Mouse (Mus musculus) forebrain, embryonic 14.5 days (tissue): ENCODE results near the gene Mrps23. TPM values are rescaled to one million over a fixed set of nuclear protein-coding genes. Genes with fewer than 3 reads are reported as not detected.

Experiments
- ATAC-seq: fragments of 200-750 bp; cut with Nextera tagmentation; 2 replicates; pipeline ENCODE4 v1.8.0; 2017; ENCODE audit warnings: mild to moderate bottlenecking, moderate library complexity
- DNase-seq: peaks from one replicate; pipeline ENCODE4 v3.0.0-alpha.2; 2015; ENCODE audit warnings: low spot score
- H3K27ac ChIP-seq: fragments of 300-500 bp; sonication (generic); 2 replicates; pipeline ENCODE4 v1.5.1; 2014; ENCODE audit warnings: low read depth, mild to moderate bottlenecking, control low read depth, low read length, moderate library complexity
- H3K27me3 ChIP-seq: fragments of 300-500 bp; sonication (generic); replicated peaks from 2 replicates; pipeline ENCODE4 v1.6.1; 2014; ENCODE audit warnings: low read length, control low read depth, mixed read lengths; ENCODE audit not compliant: control insufficient read depth, insufficient read depth
- H3K36me3 ChIP-seq: fragments of 300-500 bp; sonication (generic); 2 replicates; pipeline ENCODE4 v1.6.1; 2014; ENCODE audit warnings: low read length, control low read depth; ENCODE audit not compliant: control insufficient read depth, insufficient read depth
- H3K4me1 ChIP-seq: fragments of 300-500 bp; sonication (generic); 2 replicates; pipeline ENCODE4 v1.6.1; 2014; ENCODE audit warnings: antibody characterized with exemption, low read length, control low read depth; ENCODE audit not compliant: control insufficient read depth, insufficient read depth
- H3K4me2 ChIP-seq: fragments of 300-500 bp; sonication (generic); 2 replicates; pipeline ENCODE4 v1.6.1; 2014; ENCODE audit warnings: mild to moderate bottlenecking, control low read depth, low read length
- H3K4me3 ChIP-seq: fragments of 300-500 bp; sonication (generic); 2 replicates; pipeline ENCODE4 v1.5.1; 2014; ENCODE audit warnings: low read depth, low read length, control low read depth
- H3K9ac ChIP-seq: fragments of 300-500 bp; sonication (generic); 2 replicates; pipeline ENCODE4 v1.6.1; 2014; ENCODE audit warnings: mild to moderate bottlenecking, low read length, control low read depth, moderate library complexity
- H3K9me3 ChIP-seq: fragments of 300-500 bp; sonication (generic); replicated peaks from 2 replicates; pipeline ENCODE4 v1.6.1; 2016; ENCODE audit warnings: low read length, control low read depth, mixed read lengths; ENCODE audit not compliant: control insufficient read depth
- WGBS: fragments of 180-500 bp; shearing (Covaris S2); extraction: QIAGEN DNeasy Blood & Tissue Kit; methylation state at CpG from one replicate; pipeline ENCODE4 v1.1.7; 2014; 5-methylcytosine and 5-hydroxymethylcytosine counted together
- polyA plus RNA-seq: library from polyadenylated mRNA; unstranded; fragments of >200 nt; fragmentation: Nextera tagmentation; extraction: Ambion mirVana; gene quantifications from 2 replicates; pipeline ENCODE4 v1.2.1, GENCODE M21; 2014

The Mrps23 gene
- polyA plus RNA-seq, 1 experiment from 2014 or later = 80.8 TPM

DNA sequence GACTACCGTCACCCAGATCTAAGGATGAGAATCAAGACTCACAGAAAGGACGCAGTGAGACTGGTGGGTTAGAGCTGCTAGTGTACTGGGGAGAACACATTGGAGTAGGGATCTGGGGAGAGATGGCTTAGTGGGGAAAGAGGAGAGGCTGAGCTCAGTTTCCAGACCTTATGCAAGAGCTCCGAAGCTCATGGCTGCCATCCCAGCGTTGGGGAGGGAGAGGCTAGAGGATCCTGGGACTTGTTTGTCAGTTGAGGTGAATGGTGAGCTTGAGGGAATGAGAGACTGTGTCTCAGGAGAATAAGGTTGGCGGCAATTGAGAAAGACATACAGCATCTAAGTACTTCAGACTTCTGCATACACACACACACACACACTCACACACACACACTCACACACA is 44.4 kb downstream of the Mrps23 start:
- Histone ChIP-seq H3K4me3 (no peak overlapping the region), H3K27me3 (no peaks in the 10 kb centered on the region), H3K4me2 (no peak overlapping the region), H3K36me3 (no peaks in the 10 kb centered on the region), H3K27ac (no peak overlapping the region), H3K4me1 (peaks cover 9% of the 10 kb centered on the region), H3K9ac (no peak overlapping the region), H3K9me3 (no peaks in the 10 kb centered on the region)
- no peak for ATAC-seq
- DNase-seq = no peak
- WGBS = 67% methylated on average over 5 of the region's 5 CpGs

DNA sequence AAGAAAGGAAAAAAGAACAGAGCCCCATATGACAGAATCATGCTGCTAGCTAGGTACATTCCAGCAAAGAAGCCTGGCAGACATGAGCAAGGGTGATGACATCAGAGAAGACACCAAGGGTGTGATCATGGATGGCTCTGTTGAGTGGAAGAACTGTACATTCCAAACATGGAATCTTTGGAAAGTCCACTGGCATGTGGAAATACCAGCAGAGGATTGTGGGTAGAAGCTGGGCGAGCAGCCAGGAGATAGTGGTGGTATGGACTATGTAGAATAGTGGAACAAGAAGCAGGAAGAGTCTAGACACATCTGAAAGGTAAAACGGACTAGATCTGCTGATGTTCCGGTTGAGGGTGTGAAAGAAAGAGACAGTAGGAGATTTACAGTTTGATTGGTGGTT is 46.4 kb downstream of the Mrps23 start:
- H3K9me3 ChIP-seq = no peaks in the 10 kb centered on the region
- no peak overlapping the region for H3K9ac ChIP-seq
- 97% methylated on average over 3 of the region's 3 CpGs for WGBS
- peaks cover 12% of the 10 kb centered on the region for H3K4me1 ChIP-seq
- H3K27me3 ChIP-seq = no peaks in the 10 kb centered on the region
- H3K36me3 ChIP-seq = no peaks in the 10 kb centered on the region
- no peak for DNase-seq
- H3K4me3 ChIP-seq = no peak overlapping the region
- H3K27ac ChIP-seq = no peak overlapping the region
- ATAC-seq = no peak
- H3K4me2 ChIP-seq = no peak overlapping the region

DNA sequence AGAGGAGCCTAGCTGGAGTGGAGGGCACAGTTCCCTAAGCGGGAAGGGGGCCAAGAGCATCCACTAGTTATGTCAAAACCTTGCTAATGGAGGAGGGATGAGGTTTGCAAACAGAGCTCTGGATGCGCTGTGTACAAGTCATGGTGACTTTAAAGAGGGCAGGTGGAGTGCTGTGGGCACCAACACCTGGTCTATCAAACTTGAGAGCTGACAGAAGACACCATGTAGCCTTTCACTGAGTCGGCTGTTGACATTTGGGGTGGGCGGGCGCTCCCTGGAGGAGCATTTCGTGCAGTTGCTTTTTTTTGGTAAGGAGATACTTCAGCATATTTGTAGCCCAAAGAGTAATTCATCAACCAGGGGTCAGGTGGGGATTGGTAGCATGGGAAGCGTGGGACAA is 47.1 kb downstream of the Mrps23 start:
- ATAC-seq (no peak), DNase-seq (no peak)
- H3K9me3 ChIP-seq = no peaks in the 10 kb centered on the region
- no peaks in the 10 kb centered on the region for H3K36me3 ChIP-seq
- no peak overlapping the region for H3K4me2 ChIP-seq
- no peak overlapping the region for H3K27ac ChIP-seq
- H3K27me3 ChIP-seq = no peaks in the 10 kb centered on the region
- H3K4me3 ChIP-seq = no peak overlapping the region
- peaks cover 12% of the 10 kb centered on the region for H3K4me1 ChIP-seq
- no peak overlapping the region for H3K9ac ChIP-seq
- 87% methylated on average over 7 of the region's 7 CpGs for WGBS

DNA sequence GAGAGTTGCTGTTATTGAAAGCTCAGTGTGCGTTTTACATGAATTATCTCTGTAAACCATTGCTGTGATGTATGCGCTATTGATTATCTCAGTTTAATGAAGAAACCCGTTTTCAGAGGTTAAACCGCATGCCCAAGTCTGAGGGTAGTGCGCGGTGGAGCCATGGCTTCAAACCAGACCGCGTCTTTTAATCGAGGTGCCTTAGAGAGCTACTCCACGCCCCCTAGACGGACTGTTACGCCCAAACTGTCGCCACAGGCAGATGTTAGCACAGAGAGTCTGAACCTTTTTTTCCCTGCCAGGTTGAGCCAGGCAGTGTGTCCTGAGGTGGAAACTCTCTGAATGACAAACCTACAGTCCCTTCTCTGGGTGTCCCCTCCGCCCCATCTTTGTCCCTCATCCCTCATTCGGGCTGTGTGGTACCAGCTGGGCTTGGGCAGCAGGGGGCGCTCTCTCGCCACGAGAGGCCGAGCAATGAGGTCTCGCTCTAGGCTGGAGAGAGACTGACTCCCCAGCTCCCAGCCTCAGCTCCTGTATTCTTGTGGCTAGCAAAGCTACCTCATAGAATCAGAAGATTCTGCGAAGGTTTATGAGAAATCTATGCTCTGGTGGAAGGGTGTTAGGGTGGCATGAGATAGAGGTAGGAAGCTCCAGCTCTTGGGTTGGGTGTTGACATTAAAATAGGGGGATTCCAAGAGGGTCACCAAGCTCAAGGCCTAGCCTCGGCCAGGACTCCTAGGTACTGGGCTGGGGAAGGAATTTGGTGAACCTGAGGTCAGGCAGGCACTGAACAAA is 48.0 kb downstream of the Mrps23 start:
- WGBS = 14% methylated on average over 22 of the region's 22 CpGs
- Histone ChIP-seq H3K27ac (peak overlapping the region; percentile 53; the same call in 1 of the 2 replicates), H3K9me3 (no peaks in the 10 kb centered on the region), H3K27me3 (no peaks in the 10 kb centered on the region), H3K4me2 (peak overlapping the region; percentile 38; the same call in 1 of the 2 replicates), H3K36me3 (no peaks in the 10 kb centered on the region), H3K4me3 (no peak overlapping the region), H3K9ac (peak overlapping the region; percentile 21; the same call in 1 of the 2 replicates), H3K4me1 (peaks cover 12% of the 10 kb centered on the region)
- ATAC-seq (peak; percentile 96), DNase-seq (peak; percentile 89)

DNA sequence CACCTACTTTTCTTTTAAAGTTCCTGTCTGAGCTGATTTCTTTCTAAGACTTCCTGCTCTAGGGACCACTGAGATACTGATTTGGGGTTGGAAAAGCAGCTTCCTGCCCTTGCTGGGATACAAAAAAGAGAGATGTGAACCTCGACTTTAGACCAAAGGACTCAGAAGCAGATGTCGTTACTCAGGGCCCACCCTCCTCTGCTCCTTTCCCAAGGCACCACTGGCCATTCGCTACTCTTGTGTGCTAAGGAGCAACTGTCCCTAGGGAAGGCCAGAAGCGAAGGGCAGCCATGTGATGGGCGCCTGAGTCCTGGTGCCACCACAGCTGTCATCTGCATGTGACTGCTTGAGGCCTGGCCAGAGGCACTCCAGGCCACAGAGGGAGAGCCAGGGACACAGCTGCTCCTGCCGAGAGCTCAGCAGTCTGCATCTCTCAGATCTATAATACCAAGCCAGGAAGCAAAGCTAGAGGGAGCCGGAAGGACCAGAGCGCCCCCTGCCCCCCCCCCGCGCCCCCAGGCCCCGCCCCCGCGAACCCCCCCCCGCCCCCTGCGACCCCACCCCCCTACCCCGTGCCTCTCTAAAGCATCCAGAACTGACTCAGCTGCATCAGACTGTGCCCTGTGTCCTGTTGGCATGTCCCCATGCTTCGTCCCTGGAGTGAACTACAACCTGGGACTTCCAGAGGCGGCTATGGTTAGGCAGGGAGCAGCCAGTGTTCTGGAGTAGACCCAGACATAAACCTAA is 48.8 kb downstream of the Mrps23 start:
- Histone ChIP-seq H3K36me3 (no peaks in the 10 kb centered on the region), H3K9ac (no peak overlapping the region), H3K9me3 (no peaks in the 10 kb centered on the region), H3K27me3 (no peaks in the 10 kb centered on the region), H3K27ac (peak overlapping the region; percentile 53; the same call in 1 of the 2 replicates), H3K4me2 (no peak overlapping the region), H3K4me1 (peaks cover 12% of the 10 kb centered on the region), H3K4me3 (no peak overlapping the region)
- peak; percentile 47; the same call in 1 of the 2 replicates for ATAC-seq
- DNase-seq = no peak
- WGBS = 18% methylated on average over 18 of the region's 18 CpGs

DNA sequence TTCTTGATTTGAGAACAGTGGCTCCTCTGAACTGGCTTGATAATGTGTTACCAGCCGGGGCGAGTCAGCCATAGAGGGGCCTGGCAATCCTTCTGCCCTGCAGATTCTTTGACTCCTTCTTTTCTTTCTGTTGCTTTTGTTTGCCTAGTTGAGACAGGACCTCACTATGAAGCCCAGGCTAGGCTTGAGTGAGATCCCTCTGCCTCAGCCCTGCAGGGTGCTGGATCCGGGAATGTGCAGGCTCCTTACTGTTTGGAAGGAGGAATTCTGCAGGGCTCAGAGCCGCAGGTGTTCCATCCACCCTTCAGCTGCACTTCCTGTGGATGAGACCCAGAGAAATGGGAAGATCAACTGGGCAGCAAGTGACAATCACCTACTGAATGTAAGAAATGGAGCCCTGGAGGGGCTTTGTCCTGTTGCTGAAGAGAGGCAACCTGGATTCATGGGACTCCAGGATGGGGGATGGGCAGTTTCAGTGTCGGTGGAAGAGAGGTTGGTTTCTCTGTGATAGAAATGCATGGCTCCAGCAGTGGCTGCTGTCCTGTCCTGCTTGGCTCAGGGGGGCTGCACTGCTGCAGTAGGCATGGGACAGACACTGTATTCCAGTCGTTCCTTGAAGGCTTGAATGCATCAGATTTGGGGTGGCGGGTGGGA is 49.5 kb downstream of the Mrps23 start:
- H3K27ac ChIP-seq = no peak overlapping the region
- H3K9me3 ChIP-seq = no peaks in the 10 kb centered on the region; the same call in 1 of the 2 replicates
- H3K4me1 ChIP-seq = peaks cover 12% of the 10 kb centered on the region
- no peak overlapping the region for H3K4me3 ChIP-seq
- no peak for ATAC-seq
- no peak overlapping the region for H3K9ac ChIP-seq
- DNase-seq = no peak
- H3K4me2 ChIP-seq = no peak overlapping the region
- 35% methylated on average over 7 of the region's 7 CpGs for WGBS
- H3K36me3 ChIP-seq = no peaks in the 10 kb centered on the region
- no peaks in the 10 kb centered on the region for H3K27me3 ChIP-seq

DNA sequence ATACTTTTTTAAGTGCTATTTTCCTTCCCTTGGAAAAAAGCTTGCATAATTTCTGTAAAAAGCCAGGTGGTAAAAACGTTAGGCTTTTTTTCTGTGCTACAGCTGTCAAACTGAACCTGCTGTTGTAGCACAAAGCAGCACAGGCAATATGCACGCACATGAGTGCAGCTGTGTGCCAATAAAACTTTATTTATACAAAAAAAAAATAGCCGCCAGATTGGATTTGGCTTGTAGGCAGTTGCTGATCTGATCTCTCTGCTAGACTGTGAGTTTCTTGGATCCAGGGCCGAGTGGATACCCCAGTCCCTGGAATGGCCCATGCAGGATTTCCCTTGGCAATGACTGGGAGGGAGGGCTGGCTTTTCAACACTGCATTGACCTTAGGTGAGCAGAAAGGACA is 53.5 kb downstream of the Mrps23 start:
- Histone ChIP-seq H3K4me1 (peaks cover 9% of the 10 kb centered on the region), H3K4me3 (no peak overlapping the region), H3K9ac (no peak overlapping the region), H3K27ac (no peak overlapping the region), H3K27me3 (no peaks in the 10 kb centered on the region), H3K9me3 (no peaks in the 10 kb centered on the region; the same call in 1 of the 2 replicates), H3K4me2 (no peak overlapping the region), H3K36me3 (no peaks in the 10 kb centered on the region)
- ATAC-seq (no peak), DNase-seq (no peak)
- 78% methylated on average over 4 of the region's 4 CpGs for WGBS

DNA sequence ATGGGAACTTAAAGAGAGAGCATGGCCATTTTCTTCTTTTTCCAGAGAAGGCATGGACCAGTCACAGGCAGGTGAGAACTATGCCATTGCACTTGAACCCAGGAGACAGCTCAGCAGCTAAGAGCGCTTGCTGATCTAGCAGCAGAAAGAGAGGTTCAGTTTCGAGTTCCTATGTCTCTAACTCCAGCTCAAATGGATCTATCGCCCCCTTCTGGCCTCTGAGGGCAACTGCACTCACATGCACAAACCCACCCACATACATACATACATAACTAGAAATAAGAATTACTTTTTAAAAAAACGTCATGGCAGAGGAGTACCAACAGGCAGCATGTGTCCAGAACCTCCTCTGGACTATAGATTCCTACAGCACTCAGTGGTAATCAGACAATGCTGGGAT is 54.0 kb downstream of the Mrps23 start:
- no peak overlapping the region for H3K4me3 ChIP-seq
- no peak overlapping the region for H3K9ac ChIP-seq
- peaks cover 7% of the 10 kb centered on the region for H3K4me1 ChIP-seq
- H3K9me3 ChIP-seq = no peaks in the 10 kb centered on the region; the same call in 1 of the 2 replicates
- ATAC-seq = no peak
- H3K27ac ChIP-seq = no peak overlapping the region
- DNase-seq = no peak
- no peak overlapping the region for H3K4me2 ChIP-seq
- H3K36me3 ChIP-seq = no peaks in the 10 kb centered on the region
- H3K27me3 ChIP-seq = no peaks in the 10 kb centered on the region
- 84% methylated on average over 4 of the region's 4 CpGs for WGBS
